Mouse (Mus musculus): ENCODE data around the gene H2-M5. TPM values are rescaled to one million over a fixed set of nuclear protein-coding genes. Genes with fewer than 3 reads are reported as not detected.
A peak's percentile ranks its signal among the peaks of the same experiment; 100 is the strongest.
"Not testable (repeated sequence)": the region's sequence is repeated elsewhere in the genome, so short reads cannot be mapped to it uniquely, and the experiment has no call there.

H2-M5 gene
- total RNA-seq, 2 experiments from 2014 or later, result not detected

DNA sequence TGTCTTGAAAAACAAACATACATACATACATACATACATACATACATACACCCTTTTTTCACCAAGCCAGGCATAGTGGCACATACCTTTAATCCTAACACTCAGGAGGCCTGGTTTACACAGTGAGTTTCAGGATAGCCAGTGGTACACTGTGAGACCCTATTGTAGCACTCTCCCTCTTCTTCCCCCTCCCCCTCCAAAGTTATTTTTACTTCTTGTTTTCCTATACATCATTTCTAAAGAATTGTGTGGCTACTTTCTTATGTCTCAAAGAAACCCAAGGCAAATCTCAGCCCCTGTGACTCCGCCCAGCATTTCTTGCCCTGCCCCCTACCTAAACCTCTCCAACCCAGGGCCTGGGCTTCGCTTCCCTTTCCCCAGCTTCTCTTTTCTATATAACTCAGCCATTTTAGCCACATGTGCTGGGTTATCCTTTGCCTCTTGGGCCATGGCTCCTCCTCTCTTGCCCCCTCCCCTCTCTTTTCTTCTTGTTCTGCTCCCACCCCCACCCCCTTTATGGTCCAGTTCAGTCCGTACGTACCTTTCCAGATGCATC, 4.5 kb upstream of the H2-M5 start:
- no peak for DNase-seq

DNA sequence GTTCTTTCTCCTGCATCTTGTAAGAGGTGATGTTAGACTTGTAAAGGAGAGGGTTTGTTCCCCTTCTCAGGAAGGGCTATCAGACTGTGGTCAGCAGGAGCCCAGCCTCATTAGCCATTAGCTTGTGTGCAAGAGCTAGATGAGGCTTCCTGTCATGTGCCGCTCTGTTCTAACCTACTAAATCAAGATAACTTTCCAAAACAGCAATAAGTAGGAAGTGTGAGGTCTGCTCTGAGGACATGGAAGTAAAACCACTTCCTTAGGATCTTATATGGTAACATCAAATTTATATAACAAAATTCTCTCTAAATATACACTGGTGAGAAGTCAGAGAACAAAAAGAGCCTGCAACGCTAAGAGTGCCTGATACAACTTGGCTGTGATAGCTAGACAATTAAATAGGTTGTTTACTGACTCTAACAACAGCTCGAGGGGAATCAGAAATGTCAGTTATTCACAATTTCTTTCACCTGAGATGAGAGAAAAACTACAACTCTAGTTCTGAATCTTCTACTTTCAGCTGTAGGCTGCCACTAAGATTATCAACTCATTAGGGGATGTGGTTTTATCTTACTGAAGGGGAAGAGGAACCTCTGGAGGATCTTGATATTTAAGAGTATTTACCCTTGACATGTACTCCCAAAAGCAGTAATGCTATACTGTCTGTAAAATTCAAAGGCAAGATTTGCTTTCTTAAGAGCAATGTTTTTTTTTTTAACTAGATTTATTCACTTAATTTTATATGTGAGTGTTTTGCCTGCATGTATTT, 3.2 kb upstream of the H2-M5 start:
- DNase-seq, result no peak

- not testable (repeated sequence) for DNase-seq
Measured at GRCm38 (mm10) chr17:36990630-36991029, 1.3 kb upstream of the H2-M5 start.

DNA sequence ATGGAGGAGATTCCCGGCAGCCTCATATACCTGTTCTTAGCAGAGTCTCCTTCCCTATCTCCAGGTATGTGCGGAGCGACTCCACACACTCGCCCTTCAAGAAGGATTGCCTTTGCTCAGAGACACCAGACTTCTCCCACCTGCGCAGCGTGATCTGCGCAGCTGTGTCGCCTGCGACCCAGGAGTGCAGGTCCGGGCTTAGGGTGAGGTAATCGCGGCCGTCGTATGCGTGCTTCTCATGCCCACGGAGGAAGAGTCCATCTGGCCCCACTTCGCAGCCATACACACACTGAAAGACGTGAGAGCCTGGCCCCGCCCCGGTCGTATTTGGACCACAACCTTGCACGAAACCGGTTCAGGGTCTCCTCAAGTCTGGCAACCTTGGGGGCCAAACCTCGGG, 862 bp downstream of the H2-M5 start:
- no peak for DNase-seq

DNA sequence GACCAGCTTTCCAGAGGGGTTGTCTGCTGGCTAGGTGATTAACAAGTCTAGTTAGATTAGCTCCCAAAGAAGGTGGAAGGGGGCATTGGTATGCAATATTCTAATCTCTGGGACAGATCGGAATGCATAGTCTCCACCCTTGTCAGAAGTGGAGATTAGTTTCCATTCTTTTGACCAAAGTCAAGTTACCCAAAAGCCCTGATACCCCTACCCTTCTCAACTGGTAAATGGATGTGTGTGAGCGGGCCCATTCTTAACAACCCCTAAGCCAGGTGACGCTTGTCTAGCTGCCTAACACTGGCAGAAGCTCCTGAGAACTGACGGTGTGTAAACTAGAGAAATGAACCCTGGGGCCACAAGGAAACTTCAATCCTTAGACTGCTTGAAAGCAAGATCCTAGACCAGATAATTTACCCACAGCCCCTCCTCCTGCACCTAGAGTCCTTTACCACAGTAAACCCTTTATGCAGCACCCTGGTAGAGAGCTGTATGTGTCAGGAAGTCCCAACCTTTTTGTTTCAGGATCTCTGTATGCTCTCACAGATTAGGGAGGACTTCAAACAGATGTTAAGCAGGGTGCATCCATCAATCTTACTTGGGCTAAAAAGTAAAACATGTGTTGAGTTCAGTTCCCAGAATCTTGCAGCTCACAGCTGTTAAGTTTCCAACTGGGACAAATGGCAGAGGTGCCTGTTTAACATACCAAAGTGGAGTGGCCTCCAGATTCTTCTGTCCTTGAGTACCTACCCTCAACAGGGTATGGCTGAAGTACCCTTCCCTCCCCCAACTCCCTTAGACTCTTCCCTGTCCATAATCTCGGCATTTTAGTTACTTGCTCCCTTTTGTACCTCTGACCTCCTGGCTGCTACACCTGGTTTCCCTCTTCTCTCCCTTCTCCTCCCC, 6.8 kb downstream of the H2-M5 start:
- DNase-seq, result no peak

DNA sequence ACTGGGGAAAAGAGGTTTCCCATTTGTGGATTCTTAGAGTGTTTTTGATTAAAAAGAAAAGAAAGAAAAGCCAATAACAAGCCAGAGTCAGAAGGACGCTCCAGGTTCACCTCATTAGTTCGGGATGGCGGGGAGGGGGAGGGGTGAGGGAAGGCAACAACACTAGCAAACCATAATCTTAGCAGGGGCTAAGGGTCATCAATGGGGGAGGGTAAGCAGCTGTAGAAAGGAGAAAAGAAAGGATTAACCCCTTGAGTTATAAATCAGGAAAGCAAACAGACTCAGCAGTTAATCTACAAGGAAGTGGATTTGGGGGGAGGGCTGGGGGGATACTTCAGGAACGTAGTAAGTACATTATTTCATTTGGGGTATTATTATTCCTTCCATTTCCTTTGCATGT, 7.5 kb downstream of the H2-M5 start:
- no peak for DNase-seq

GRCm38 (mm10) chr17:36981221-36981813, 8.0 kb downstream of the H2-M5 start, which contains the start of gene 2410137M14Rik:
Gene 2410137M14Rik, minus strand, starts transcription at chr17:36981237.
- DNase-seq, result peak in 1 of 2 experiments; percentile 5

DNA sequence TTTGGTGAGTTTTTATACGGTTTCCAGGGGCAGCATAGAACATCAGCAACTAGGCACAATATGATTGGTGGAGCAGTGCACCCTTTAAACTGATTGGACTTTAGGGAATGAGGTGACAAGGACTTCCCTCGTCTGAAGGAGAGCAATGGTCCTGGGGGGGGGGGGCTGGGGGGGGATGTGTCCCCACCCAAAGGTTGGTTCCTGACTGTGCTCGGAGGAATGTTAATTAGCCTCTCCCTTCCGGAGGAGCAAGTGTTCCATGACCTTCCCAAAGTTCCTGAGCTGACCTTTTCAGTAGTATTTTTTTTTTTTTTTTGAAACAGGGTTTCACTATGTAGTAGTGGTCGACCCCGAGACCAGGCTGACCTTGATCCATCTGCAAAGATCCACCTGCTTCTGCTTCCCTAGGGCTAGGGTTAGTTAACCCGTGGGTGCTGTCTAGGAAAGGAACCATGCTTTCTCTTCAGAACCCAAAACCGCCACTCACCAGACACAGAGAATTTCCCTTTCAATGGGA, 16.0 kb downstream of the H2-M5 start:
- DNase-seq, result no peak

GRCm38 (mm10) chr17:36972791-36973190, 16.5 kb downstream of the H2-M5 start:
- no peak for DNase-seq

GRCm38 (mm10) chr17:36971172-36971850, 18.0 kb downstream of the H2-M5 start:
- DNase-seq, result no peak

GRCm38 (mm10) chr17:36970316-36970890, 18.9 kb downstream of the H2-M5 start:
- no peak for DNase-seq

- DNase-seq, result no peak
Measured at GRCm38 (mm10) chr17:36966875-36967274, 22.5 kb downstream of the H2-M5 start.

DNA sequence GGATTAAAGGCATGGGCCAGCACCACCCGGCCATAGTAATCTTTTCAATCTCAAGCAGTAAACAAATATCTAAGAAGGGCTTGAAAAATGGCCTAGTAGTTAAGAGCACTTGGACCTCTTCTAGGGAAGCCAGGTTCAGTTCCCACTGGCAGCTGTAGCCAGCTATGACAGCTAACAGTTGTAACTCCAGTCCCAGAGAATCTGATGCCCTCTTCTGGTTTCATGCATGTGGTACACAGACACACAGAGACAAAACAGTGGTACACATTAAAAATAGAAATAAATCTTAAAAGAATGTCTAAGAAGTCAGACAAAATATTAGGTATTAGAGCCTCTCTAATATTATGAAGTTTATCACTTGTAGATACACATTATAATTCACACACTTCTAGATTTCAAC, 28.2 kb downstream of the H2-M5 start:
- no peak for DNase-seq

- peak in 1 of 2 experiments; percentile 19 for DNase-seq
Measured at GRCm38 (mm10) chr17:36958884-36959283, 30.5 kb downstream of the H2-M5 start.

DNA sequence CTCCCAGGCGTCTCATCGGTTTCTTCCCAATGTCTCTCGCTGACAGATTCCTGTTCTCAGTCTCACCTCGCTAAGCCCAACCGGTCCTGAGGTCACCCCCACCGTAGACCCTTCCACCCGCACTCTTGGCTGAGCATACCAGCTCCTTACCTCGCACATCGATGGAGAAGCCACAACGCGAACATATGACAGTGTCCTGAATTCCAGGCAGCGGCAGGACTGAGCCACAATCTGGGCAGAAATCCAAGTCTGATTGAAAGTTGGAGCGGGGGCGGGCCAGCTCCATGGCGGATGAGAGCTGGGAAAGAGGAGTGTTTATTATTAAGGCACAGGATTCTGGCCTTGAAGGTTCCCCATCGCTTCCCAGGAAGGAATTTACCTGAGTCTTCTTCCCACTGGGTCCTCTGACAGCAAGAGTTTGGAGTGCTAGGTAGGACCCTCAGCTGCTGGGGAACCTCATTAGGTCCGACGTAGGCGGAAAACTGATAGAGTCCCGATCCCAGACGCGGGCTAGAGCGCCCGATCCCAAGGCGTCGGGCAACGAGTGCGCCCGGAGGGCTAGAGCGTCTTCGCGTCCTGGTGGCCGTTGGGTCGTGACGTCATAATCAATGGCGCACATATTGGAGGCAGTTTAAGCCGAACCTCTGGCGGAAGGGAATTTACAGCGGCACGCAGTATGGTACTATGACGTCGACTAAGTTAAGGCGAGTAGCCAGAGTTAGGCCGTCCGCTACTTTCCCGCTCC, 31.2 kb downstream of the H2-M5 start, which contains the start of the genes Znrd1 and Znrd1as:
Znrd1 (minus strand) TSS at position 561 of the 745 bp plus-strand sequence.
Znrd1as (plus strand) TSS at position 594 of the 745 bp plus-strand sequence.
- DNase-seq, result peak; percentile 95 to 96

GRCm38 (mm10) chr17:36953062-36953461, 36.3 kb downstream of the H2-M5 start:
- DNase-seq, result no peak

- no peak for DNase-seq
Measured at GRCm38 (mm10) chr17:36952631-36953030, 36.7 kb downstream of the H2-M5 start.

DNA sequence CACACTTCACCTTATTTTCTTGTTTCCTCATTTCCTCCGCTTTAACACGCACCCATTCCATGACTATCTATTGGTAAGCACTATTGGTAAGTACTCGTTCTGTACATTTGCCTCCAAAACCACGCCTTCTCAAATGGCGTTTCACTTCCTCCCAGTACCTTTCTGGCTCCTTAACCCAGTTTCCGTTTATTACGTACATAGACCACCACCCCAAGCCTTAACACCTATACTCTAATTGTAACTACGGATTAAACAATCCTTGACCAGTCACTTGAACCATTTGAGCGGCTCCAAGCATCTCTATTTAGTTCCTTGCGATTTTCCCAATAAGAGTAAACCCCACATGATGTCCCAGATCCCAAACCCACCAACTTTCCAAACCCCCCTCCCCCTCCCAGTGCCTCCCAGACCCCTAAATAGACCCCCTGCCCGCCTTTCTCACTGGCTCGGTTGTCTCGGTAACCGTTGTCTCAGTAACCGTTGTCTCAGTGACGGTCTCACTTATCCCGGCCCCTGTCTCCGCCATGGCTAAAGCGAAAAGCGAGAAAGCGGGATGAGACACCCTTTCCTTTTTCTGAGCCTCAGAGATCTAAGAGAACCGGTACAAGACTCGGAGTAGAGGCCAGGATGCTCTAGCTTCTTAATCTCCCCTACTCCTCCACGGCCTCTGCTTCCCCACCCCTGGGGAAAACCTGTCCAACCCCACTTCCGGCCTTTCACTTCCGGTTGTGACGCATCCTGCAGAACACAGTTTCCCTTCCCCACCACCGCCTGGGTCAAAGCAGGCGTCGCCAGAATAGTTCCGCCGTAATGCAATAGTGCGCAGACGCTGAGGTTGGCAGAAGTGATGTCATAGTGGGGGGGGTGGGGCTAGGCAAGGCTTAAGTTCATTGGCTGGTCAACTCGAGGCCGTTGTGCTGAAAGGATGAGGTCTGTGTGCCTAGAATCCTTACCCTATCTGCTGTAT, 38.1 kb downstream of the H2-M5 start, which contains the start of gene Ppp1r11:
Ppp1r11 (minus strand) TSS at position 761 of the 967 bp plus-strand sequence.
- peak; percentile 96 to 97 for DNase-seq

DNA sequence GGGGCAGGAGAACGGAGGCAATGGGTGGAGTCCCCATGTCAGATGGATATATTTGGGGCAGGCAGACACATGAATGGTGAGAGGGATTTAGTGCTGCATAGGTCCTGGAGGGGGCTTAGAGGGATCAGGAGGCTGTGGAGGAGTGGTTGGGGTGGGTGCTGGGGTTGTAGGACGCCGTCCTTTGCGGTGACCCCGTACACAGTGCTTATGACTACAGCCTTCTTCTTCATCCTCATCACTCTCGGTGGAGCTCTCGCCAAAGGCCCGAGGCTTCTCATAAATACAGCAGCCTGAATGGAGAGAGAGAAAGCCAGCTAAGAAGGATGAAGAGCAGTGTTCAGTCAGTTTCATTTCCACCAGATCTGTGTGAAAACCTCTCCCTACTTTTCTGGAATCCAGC, 40.1 kb downstream of the H2-M5 start:
- DNase-seq, result no peak
